8 mouse cellular contexts compared by ENCODE assay signal in the genomic region with DNA sequence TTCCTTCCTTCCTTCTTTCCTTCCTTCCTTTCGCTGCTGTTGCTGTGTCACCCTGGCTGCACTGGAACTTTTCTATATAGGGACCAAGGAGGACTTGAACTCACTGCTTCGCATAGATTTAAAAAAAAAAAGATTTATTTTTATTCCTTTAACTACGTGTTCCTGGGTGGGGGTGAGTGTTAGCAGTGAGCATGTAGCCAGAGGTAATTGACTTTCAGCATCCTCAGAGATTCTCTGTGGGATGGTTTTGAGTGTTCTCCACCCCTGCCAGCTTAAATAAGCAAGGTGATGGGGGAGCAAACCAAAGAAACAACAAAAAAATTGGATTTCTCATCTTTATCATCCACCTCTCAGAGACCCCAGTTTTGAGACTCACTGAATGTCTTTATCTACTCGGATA. TPM values are rescaled to one million over a fixed set of nuclear protein-coding genes. Genes with fewer than 3 reads are reported as not detected.
A peak's percentile ranks its signal among the peaks of the same experiment; 100 is the strongest.
DNase-seq lines count a peak whose midpoint lies in the region; ATAC-seq and TF ChIP-seq lines count a peak whose summit lies in the region.

No protein-coding gene starts in this region.

- H3K4me1 ChIP-seq in forebrain, embryonic 16.5 days (replicated peaks; ENCODE audit: control insufficient read depth, insufficient read depth, low read length): peaks cover 14% of the 10 kb centered on the region
- peaks cover 40% of the 10 kb centered on the region for H3K4me1 ChIP-seq in liver, embryonic 13.5 days (replicated peaks)

- H3K27me3 ChIP-seq in forebrain, embryonic 16.5 days (replicated peaks; ENCODE audit: control insufficient read depth, insufficient read depth, low read length): no peaks in the 10 kb centered on the region; the same call in 1 of the 2 replicates
- H3K27me3 ChIP-seq in liver, embryonic 13.5 days: no peaks in the 10 kb centered on the region

- H3K4me3 ChIP-seq in gastrocnemius, adult 2 months: peak overlapping the region; percentile 95
- peak overlapping the region; percentile 92 for H3K4me3 ChIP-seq in forebrain, embryonic 16.5 days (replicated peaks; ENCODE audit: low read length)
- H3K4me3 ChIP-seq in liver, embryonic 13.5 days (replicated peaks): peak overlapping the region; percentile 96

- H3K9ac ChIP-seq in forebrain, embryonic 16.5 days (replicated peaks; ENCODE audit: low read depth, low read length): peak overlapping the region; percentile 61; the same call in 1 of the 2 replicates
- peak overlapping the region; percentile 60 for H3K9ac ChIP-seq in liver, embryonic 13.5 days

- H3K9me3 ChIP-seq in forebrain, embryonic 16.5 days (ENCODE audit: control insufficient read depth, low read length): no peaks in the 10 kb centered on the region
- no peaks in the 10 kb centered on the region for H3K9me3 ChIP-seq in liver, embryonic 13.5 days (replicated peaks)

- DNase-seq in gastrocnemius, adult 2 months: no peak
- DNase-seq in gastrocnemius, postnatal 4 days (ENCODE audit: low spot score in 2 of 2): no peak
- peak; percentile 24 for DNase-seq in 416B (ENCODE audit: low read depth)
- DNase-seq in liver, embryonic 13.5 days: no peak
- no peak for DNase-seq in right cerebral cortex, adult 2 months (ENCODE audit: low spot score in 2 of 2)
- DNase-seq in gastrocnemius, postnatal 36 days: no peak
- DNase-seq in adrenal gland, postnatal 14 days: no peak

- H3K4me2 ChIP-seq in forebrain, embryonic 16.5 days (ENCODE audit: low read length): peak overlapping the region; percentile 49
- H3K4me2 ChIP-seq in liver, embryonic 13.5 days: peak overlapping the region; percentile 61

- H3K27ac ChIP-seq in gastrocnemius, adult 2 months: peak overlapping the region; percentile 87
- H3K27ac ChIP-seq in forebrain, embryonic 16.5 days (ENCODE audit: low read length): peak overlapping the region; percentile 77; the same call in 1 of the 2 replicates
- H3K27ac ChIP-seq in liver, embryonic 13.5 days: 0 out of 2 replicates have a peak overlapping the region, but pooled peaks have one; percentile 31

- intact Hi-C loops in gastrocnemius, adult 2 months (cut with DNase I): loop anchor here (5.0 kb wide), 1 partner anchor 178 kb away; a partner anchor contains a TSS
- intact Hi-C loops in gastrocnemius, postnatal 36 days (cut with DNase I): loop anchor here (2.0 to 5.0 kb wide), 2 partner anchors 107 to 188 kb away; no protein-coding TSS in a partner anchor

- WGBS in forebrain, embryonic 16.5 days: 77% methylated on average over 4 of the region's 4 CpGs
- WGBS in liver, embryonic 13.5 days (ENCODE audit: insufficient replicate concordance): 63% methylated on average over 4 of the region's 4 CpGs

- H3K36me3 ChIP-seq in forebrain, embryonic 16.5 days (ENCODE audit: control insufficient read depth, insufficient read depth): peaks cover 8% of the 10 kb centered on the region; the same call in 1 of the 2 replicates
- H3K36me3 ChIP-seq in liver, embryonic 13.5 days: peaks cover 28% of the 10 kb centered on the region

- TF ChIP-seq CTCF in gastrocnemius, adult 2 months (IDR thresholded peaks at IDR 0.05): no peak

- no peak for ATAC-seq in forebrain, embryonic 16.5 days
- no peak for ATAC-seq in liver, embryonic 13.5 days (ENCODE audit: low read depth)

RNA-seq across cellular contexts. Expression of a gene that starts 0.6 kb away (rescaled TPM):
- 100 to 1,000 TPM; 144 to 170 TPM for total RNA-seq in gastrocnemius, adult 2 months (2021)
- 100 to 1,000 TPM; 174 to 192 TPM for total RNA-seq in gastrocnemius, postnatal 4 days (2021)
- 397 and 404 TPM in 2 replicates for polyA plus RNA-seq in forebrain, embryonic 16.5 days (2015; fragmentation: Nextera tagmentation; extraction: Ambion mirVana)
- polyA plus RNA-seq in liver, embryonic 13.5 days (2015; fragmentation: Nextera tagmentation; extraction: Ambion mirVana): 366 and 422 TPM in 2 replicates
- total RNA-seq in gastrocnemius, postnatal 36 days (2021): 100 to 1,000 TPM; 133 to 145 TPM
- total RNA-seq in adrenal gland, postnatal 14 days (2021): 200 and 212 TPM in 2 replicates

RNA-seq across cellular contexts. Expression of a gene that starts 8.7 kb away (rescaled TPM):
- 100 to 1,000 TPM; 243 to 286 TPM for total RNA-seq in gastrocnemius, adult 2 months (2021)
- total RNA-seq in gastrocnemius, postnatal 4 days (2021): 10 to 100 TPM; 60.9 to 75.3 TPM
- polyA plus RNA-seq in forebrain, embryonic 16.5 days (2015; fragmentation: Nextera tagmentation; extraction: Ambion mirVana): 9.7 and 11.8 TPM in 2 replicates
- polyA plus RNA-seq in liver, embryonic 13.5 days (2015; fragmentation: Nextera tagmentation; extraction: Ambion mirVana): 1.9 and 2.5 TPM in 2 replicates
- total RNA-seq in gastrocnemius, postnatal 36 days (2021): 100 to 1,000 TPM; 197 to 200 TPM
- 15.8 and 18.1 TPM in 2 replicates for total RNA-seq in adrenal gland, postnatal 14 days (2021)

RNA-seq across cellular contexts. Expression of a gene that starts 12.8 kb away (rescaled TPM):
- 1 to 10 TPM; 4.5 to 4.8 TPM for total RNA-seq in gastrocnemius, adult 2 months (2021)
- 10 to 100 TPM in 1 of 2 experiments, 1 to 10 TPM in 1; 7.4 to 11.1 TPM for total RNA-seq in gastrocnemius, postnatal 4 days (2021)
- polyA plus RNA-seq in forebrain, embryonic 16.5 days (2015; fragmentation: Nextera tagmentation; extraction: Ambion mirVana): 21.9 and 30.5 TPM in 2 replicates
- polyA plus RNA-seq in liver, embryonic 13.5 days (2015; fragmentation: Nextera tagmentation; extraction: Ambion mirVana): 9.4 and 11.0 TPM in 2 replicates
- 1 to 10 TPM; 3.1 to 3.6 TPM for total RNA-seq in gastrocnemius, postnatal 36 days (2021)
- 12.0 and 16.3 TPM in 2 replicates for total RNA-seq in adrenal gland, postnatal 14 days (2021)

RNA-seq across cellular contexts. Expression of a gene that starts 39.0 kb away (rescaled TPM):
- 10 to 100 TPM; 36.7 to 38.5 TPM for total RNA-seq in gastrocnemius, adult 2 months (2021)
- total RNA-seq in gastrocnemius, postnatal 4 days (2021): 10 to 100 TPM; 47.4 to 47.9 TPM
- 71.1 and 80.1 TPM in 2 replicates for polyA plus RNA-seq in forebrain, embryonic 16.5 days (2015; fragmentation: Nextera tagmentation; extraction: Ambion mirVana)
- 69.8 and 80.8 TPM in 2 replicates for polyA plus RNA-seq in liver, embryonic 13.5 days (2015; fragmentation: Nextera tagmentation; extraction: Ambion mirVana)
- total RNA-seq in gastrocnemius, postnatal 36 days (2021): 10 to 100 TPM; 40.2 to 44.4 TPM
- total RNA-seq in adrenal gland, postnatal 14 days (2021): 42.9 and 51.2 TPM in 2 replicates

RNA-seq across cellular contexts. Expression of a gene that starts 39.0 kb away (rescaled TPM):
- 10 to 100 TPM; 15.4 to 16.3 TPM for total RNA-seq in gastrocnemius, adult 2 months (2021)
- 10 to 100 TPM; 22.6 to 24.8 TPM for total RNA-seq in gastrocnemius, postnatal 4 days (2021)
- polyA plus RNA-seq in forebrain, embryonic 16.5 days (2015; fragmentation: Nextera tagmentation; extraction: Ambion mirVana): 49.3 and 59.1 TPM in 2 replicates
- polyA plus RNA-seq in liver, embryonic 13.5 days (2015; fragmentation: Nextera tagmentation; extraction: Ambion mirVana): 30.8 and 37.6 TPM in 2 replicates
- total RNA-seq in gastrocnemius, postnatal 36 days (2021): 10 to 100 TPM; 12.5 to 13.5 TPM
- 35.6 and 35.7 TPM in 2 replicates for total RNA-seq in adrenal gland, postnatal 14 days (2021)

Comparison
In these comparisons a context has a peak if more than half of its experiments do, and no peak if none do; other contexts are left out.
1. H3K27ac ChIP-seq: peak in every context shown above with its lines; median percentile 87 in gastrocnemius, adult 2 months; 77 in forebrain, embryonic 16.5 days; 31 in liver, embryonic 13.5 days.